Mouse (Mus musculus) limb, embryonic 14.5 days (tissue): ENCODE measurements around the gene Cdk19. TPM values are rescaled to one million over a fixed set of nuclear protein-coding genes. Genes with fewer than 3 reads are reported as not detected.
A peak's percentile ranks its signal among the peaks of the same experiment; 100 is the strongest.

ENCODE experiments used
- ATAC-seq: fragments of 200-750 bp; cut with Nextera tagmentation; 2 replicates; pipeline ENCODE4 v1.8.0; 2017; ENCODE audit warnings: low read depth, moderate number of reproducible peaks, moderate TSS enrichment; ENCODE audit not compliant: low FRiP score
- DNase-seq: peaks from one replicate; pipeline ENCODE4 v3.0.0-alpha.2; 2015; ENCODE audit warnings: low spot score
- H3K27ac ChIP-seq: fragments of 300-500 bp; sonication (generic); replicated peaks from 2 replicates; pipeline ENCODE4 v1.5.1; 2014; ENCODE audit warnings: low read depth, mild to moderate bottlenecking, low read length, moderate library complexity, mixed read lengths
- H3K27me3 ChIP-seq: fragments of 300-500 bp; sonication (generic); 2 replicates; pipeline ENCODE4 v1.6.1; 2014; ENCODE audit warnings: low read length, mixed read lengths; ENCODE audit not compliant: control insufficient read depth, insufficient read depth
- H3K36me3 ChIP-seq: fragments of 300-500 bp; sonication (generic); 2 replicates; pipeline ENCODE4 v1.6.1; 2014; ENCODE audit warnings: mild to moderate bottlenecking, low read length, moderate library complexity, mixed read lengths; ENCODE audit not compliant: control insufficient read depth, insufficient read depth
- H3K4me1 ChIP-seq: fragments of 300-500 bp; sonication (generic); 2 replicates; pipeline ENCODE4 v1.6.1; 2014; ENCODE audit warnings: antibody characterized with exemption, low read length, mixed read lengths; ENCODE audit not compliant: control insufficient read depth, insufficient read depth
- H3K4me2 ChIP-seq: fragments of 300-500 bp; sonication (generic); replicated peaks from 2 replicates; pipeline ENCODE4 v1.6.1; 2014; ENCODE audit warnings: low read depth, mild to moderate bottlenecking, low read length, moderate library complexity; ENCODE audit not compliant: severe bottlenecking
- H3K4me3 ChIP-seq: fragments of 300-500 bp; sonication (generic); replicated peaks from 2 replicates; pipeline ENCODE4 v1.5.1; 2014; ENCODE audit warnings: low read length
- H3K9ac ChIP-seq: fragments of 300-500 bp; sonication (generic); 2 replicates; pipeline ENCODE4 v1.6.1; 2014; ENCODE audit warnings: mild to moderate bottlenecking, low read depth, low read length, moderate library complexity; ENCODE audit not compliant: severe bottlenecking
- H3K9me3 ChIP-seq: fragments of 300-500 bp; sonication (generic); 2 replicates; pipeline ENCODE4 v1.6.1; 2016; ENCODE audit warnings: low read length; ENCODE audit not compliant: control insufficient read depth
- POLR2A ChIP-seq: fragments of 200-500 bp; IDR thresholded peaks from 2 replicates; pipeline ENCODE4 v1.8.0; 2012; ENCODE audit warnings: inconsistent platforms, mild to moderate bottlenecking, moderate library complexity, borderline replicate concordance; ENCODE audit not compliant: insufficient read depth, insufficient read length; ENCODE audit errors: extremely low read depth
- WGBS: fragments of 180-500 bp; shearing (Covaris S2); extraction: QIAGEN DNeasy Blood & Tissue Kit; methylation state at CpG from one replicate; pipeline ENCODE4 v1.1.7; 2014; 5-methylcytosine and 5-hydroxymethylcytosine counted together
- polyA plus RNA-seq, 2 experiments: library from polyadenylated mRNA; depleted of rRNA in 1 of 2; stranded (reverse) in 1 of 2; unstranded in 1 of 2; fragments of >200 nt; fragmentation: Nextera tagmentation in 1 of 2; extraction: Ambion mirVana in 1 of 2; gene quantifications; 2 replicates each; pipeline versions ENCODE4 v1.2.1 to v1.2.3; 2012 to 2014

The Cdk19 gene
- polyA plus RNA-seq, 2 experiments, result 12.2 to 13.5 TPM

DNA sequence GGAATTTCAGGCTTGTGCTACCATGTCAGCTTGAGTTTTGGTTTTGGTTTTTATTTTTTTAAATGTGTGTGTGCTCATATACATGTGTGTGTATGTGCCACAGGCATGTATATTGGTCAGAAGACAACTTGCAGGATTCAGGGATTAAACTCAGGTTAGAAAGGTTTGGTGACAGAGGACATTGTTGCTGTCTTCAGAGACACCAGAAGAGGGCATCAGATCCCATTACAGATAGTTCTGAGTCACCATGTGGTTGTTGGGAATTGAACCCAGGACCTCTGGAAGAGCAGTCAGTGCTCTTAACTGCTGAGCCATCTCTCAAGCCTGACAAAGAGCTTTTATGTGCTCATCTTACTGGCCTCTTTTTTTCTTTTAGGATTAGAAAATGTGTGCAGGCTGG, 30.8 kb downstream of the Cdk19 start:
- Histone ChIP-seq H3K4me3 (no peak overlapping the region), H3K27me3 (no peaks in the 10 kb centered on the region), H3K36me3 (no peaks in the 10 kb centered on the region), H3K9ac (no peak overlapping the region), H3K27ac (peak overlapping the region; percentile 71; the same call in 1 of the 2 replicates), H3K4me2 (no peak overlapping the region), H3K4me1 (peaks cover 25% of the 10 kb centered on the region), H3K9me3 (no peaks in the 10 kb centered on the region)
- ATAC-seq, result no peak
- no peak for DNase-seq
- no peak for TF ChIP-seq POLR2A

DNA sequence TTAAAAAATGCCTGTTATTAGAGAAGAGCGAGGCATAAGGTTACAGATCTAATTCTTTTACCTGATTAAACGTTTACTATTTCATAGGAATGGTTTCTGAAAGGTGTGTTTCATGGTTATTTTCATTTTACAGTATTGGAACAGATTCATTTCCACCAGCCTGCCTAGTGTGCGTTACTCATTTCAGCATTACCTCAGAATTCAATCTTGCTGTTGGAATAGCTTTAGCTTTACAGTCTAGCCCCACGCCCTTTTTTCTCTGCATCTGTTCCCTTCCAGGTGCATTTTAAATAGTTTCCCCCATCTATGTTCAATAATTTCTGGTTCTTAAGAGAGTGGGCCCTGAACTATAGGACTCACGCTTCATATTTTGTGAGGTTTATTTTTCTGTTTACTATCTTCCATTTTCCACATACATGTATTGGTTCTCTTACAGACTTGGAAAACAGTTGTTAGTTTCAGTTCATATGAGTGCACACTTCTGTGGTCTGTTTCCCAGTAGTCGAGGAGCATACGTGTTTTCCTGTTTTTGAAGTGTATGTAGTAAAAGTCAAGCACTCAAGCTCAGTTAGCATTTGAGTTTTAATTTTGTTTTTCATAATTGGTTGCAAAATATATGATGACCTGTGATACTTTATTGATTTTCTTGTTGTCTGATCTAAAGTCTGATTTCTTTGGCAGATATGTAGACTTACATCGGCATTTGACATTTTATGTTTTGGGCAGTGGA, 32.0 kb downstream of the Cdk19 start:
- H3K27me3 ChIP-seq, result no peaks in the 10 kb centered on the region
- H3K4me1 ChIP-seq, result peaks cover 25% of the 10 kb centered on the region
- H3K27ac ChIP-seq, result peak overlapping the region; percentile 71; the same call in 1 of the 2 replicates
- no peak overlapping the region for H3K9ac ChIP-seq
- H3K4me2 ChIP-seq, result peak overlapping the region; percentile 18; the same call in 1 of the 2 replicates
- ATAC-seq (no peak), DNase-seq (no peak)
- H3K4me3 ChIP-seq, result no peak overlapping the region
- no peaks in the 10 kb centered on the region for H3K36me3 ChIP-seq
- no peaks in the 10 kb centered on the region for H3K9me3 ChIP-seq
- no peak for TF ChIP-seq POLR2A
- 32% methylated on average over 8 of the region's 8 CpGs for WGBS

GRCm38 (mm10) chr10:40371914-40372675, 32.7 kb downstream of the Cdk19 start:
- peak overlapping the region; percentile 18 for H3K4me2 ChIP-seq
- no peaks in the 10 kb centered on the region for H3K36me3 ChIP-seq
- DNase-seq (peak; percentile 82), ATAC-seq (peak; percentile 68)
- no peak overlapping the region for H3K4me3 ChIP-seq
- no peaks in the 10 kb centered on the region for H3K27me3 ChIP-seq
- H3K4me1 ChIP-seq, result peaks cover 25% of the 10 kb centered on the region
- no peak overlapping the region for H3K9ac ChIP-seq
- H3K9me3 ChIP-seq, result no peaks in the 10 kb centered on the region
- no peak for TF ChIP-seq POLR2A
- 21% methylated on average over 11 of the region's 11 CpGs for WGBS
- peak overlapping the region; percentile 71 for H3K27ac ChIP-seq

- WGBS, result 93% methylated on average over 5 of the region's 5 CpGs
- no peak overlapping the region for H3K9ac ChIP-seq
- H3K4me1 ChIP-seq, result peaks cover 18% of the 10 kb centered on the region
- H3K27ac ChIP-seq, result no peak overlapping the region
- DNase-seq (no peak), ATAC-seq (no peak)
- H3K27me3 ChIP-seq, result no peaks in the 10 kb centered on the region
- H3K36me3 ChIP-seq, result no peaks in the 10 kb centered on the region
- H3K4me3 ChIP-seq, result no peak overlapping the region
- no peak for TF ChIP-seq POLR2A
- H3K9me3 ChIP-seq, result no peaks in the 10 kb centered on the region
- H3K4me2 ChIP-seq, result no peak overlapping the region
These were observed 34.4 kb downstream of the Cdk19 start for GRCm38 (mm10) chr10:40373749-40374148.

DNA sequence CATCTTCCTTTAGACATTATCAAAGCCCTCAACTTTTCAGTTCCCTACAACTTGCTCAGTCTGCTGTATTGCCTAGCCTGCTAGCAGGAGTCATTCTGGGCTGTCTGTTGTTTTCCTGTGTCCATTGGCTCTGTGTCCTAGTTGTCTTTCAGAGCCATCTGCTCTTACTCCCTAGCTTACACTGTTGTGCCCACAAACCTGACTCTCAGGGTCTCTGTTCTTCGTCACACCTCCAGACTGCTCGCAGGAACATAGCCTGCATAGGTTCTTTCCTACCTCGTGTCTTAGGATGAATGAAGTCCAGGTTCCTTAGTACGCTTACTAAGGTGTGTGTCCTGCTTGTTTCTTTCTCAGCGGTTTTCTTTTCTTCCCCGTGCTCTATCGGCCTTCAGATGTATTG, 35.5 kb downstream of the Cdk19 start:
- Histone ChIP-seq H3K36me3 (no peaks in the 10 kb centered on the region), H3K4me1 (peaks cover 22% of the 10 kb centered on the region), H3K4me3 (no peak overlapping the region), H3K9me3 (no peaks in the 10 kb centered on the region), H3K4me2 (no peak overlapping the region), H3K9ac (no peak overlapping the region), H3K27me3 (no peaks in the 10 kb centered on the region), H3K27ac (no peak overlapping the region)
- WGBS, result 83% methylated on average over 7 of the region's 7 CpGs
- DNase-seq (no peak), ATAC-seq (no peak)
- TF ChIP-seq POLR2A, result no peak
